Mouse (Mus musculus): Measurements from ENCODE around the gene Cdc42.

Gene Cdc42

GRCm38 (mm10) chr4:137316027-137316770, 41.3 kb downstream of the Cdc42 start:
- no peak for DNase-seq (ENCODE audit: extremely low read depth, low read depth, low spot score)

DNA sequence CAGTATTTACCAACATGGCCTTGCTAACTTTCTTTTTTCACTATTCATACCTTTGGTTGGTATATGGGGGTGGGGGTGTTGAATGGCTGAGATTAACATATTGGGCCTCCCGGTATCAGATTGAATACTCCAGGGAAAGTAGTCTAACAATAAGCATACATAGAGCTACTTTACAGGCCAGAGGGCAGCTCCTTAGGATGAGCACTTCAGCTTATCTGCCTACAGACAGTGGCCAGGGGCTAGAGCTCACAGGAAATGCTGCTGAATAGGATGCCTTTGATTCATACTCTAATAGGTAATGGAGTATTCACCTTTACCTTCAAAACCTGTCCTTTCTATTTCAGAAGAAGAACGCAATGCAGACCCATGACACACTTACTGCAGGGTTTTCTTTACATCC, 42.5 kb downstream of the Cdc42 start:
- DNase-seq (ENCODE audit: extremely low read depth, low read depth, low spot score), result no peak

DNA sequence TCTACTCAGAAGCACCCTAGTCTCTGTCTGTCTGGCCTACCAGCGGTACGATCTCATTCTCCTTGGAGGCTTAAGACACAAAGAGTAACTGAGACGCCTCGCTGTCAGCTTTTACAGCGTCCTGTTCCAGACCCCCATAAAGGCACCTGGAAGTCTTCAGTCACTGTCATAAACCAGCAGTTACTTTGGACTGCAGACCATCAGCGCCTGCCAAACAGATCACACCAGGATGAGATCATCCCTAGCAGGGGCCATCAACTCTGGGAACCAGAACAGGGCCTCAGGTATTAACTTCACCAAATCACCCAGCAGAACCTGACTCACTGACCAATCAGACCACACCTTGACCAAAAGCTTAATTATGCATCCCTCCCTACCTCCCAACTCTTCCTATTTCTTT, 43.0 kb downstream of the Cdc42 start:
- DNase-seq (ENCODE audit: extremely low read depth, low read depth, low spot score), result no peak

- DNase-seq (ENCODE audit: extremely low read depth, low read depth, low spot score), result no peak
Measured at GRCm38 (mm10) chr4:137313511-137313910, 44.0 kb downstream of the Cdc42 start.

GRCm38 (mm10) chr4:137308377-137308776, 49.1 kb downstream of the Cdc42 start:
- DNase-seq (ENCODE audit: extremely low read depth, low read depth, low spot score), result no peak

DNA sequence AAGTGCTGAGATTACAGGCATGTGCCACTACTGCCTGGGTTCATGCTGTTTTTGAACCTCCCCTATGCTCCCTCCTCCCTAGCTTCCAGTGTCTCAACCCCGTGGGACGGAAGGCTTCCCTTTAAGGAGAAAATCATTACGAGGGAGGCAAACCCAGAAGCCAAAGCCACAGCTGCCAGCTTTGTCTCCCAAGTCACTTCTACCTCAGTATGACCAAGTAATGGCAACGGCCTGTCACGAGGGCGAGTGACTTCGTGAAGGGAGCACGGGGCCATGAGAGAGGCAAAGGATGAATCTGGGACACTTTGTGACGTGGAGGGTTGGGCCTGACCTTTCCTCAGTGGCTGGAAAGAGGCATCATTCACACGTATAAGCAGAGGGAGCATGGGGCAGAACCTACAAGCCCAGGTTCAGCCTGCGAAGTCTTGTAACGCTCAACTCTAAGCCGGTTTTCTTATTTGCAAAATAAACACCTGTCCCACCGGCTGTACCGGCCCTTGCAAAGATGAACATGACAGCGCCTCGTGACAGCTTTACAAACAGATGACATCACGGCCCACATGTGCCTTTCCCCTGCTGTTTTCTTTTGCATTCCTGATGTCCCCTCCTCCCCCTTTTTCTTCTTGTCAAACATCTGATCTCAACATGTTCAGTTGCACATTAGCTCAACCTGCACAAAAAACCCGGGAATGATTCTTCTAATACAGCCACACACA, 50.4 kb downstream of the Cdc42 start:
- no peak for DNase-seq (ENCODE audit: extremely low read depth, low read depth, low spot score)

- no peak for DNase-seq (ENCODE audit: extremely low read depth, low read depth, low spot score)
Measured at GRCm38 (mm10) chr4:137306577-137306888, 51.0 kb downstream of the Cdc42 start.

DNA sequence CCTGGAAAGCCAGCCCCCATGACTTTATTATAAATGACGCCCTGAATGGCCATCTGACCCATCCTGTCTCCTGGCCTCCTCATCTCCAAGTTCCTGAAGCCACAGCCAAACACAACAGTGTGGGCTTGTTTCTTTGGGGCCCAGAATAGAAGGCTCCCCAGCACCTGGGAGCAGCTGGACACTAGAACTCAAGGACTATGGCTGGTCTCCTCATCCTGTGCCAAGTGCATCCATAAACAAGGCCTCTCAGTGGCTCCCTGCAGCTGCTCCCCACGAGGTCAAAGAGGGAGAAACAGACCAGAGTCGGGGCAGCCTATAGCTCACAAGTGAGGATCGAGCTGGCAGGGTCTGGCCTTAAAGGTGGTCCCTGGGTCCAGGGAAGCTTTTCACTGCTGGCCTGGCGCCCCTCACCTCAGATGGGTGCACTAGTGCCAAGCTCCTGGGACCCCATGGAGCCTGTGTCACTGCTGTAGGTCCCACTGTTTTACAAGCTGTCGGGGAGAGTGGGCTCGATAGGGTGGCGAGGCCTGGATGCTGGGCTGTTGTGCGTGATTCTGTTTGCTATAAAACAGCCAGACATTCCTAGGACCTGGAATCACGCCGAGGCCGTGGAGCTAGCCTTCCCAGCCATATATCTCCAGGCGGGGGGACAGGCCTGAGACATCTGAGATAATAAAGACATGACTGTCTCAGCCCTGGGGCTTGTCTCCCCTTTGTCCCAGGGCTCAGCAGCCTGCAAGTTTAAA, 51.5 kb downstream of the Cdc42 start:
- no peak for DNase-seq (ENCODE audit: extremely low read depth, low read depth, low spot score)

- DNase-seq (ENCODE audit: extremely low read depth, low read depth, low spot score), result no peak
Measured at GRCm38 (mm10) chr4:137305066-137305465, 52.5 kb downstream of the Cdc42 start.

DNA sequence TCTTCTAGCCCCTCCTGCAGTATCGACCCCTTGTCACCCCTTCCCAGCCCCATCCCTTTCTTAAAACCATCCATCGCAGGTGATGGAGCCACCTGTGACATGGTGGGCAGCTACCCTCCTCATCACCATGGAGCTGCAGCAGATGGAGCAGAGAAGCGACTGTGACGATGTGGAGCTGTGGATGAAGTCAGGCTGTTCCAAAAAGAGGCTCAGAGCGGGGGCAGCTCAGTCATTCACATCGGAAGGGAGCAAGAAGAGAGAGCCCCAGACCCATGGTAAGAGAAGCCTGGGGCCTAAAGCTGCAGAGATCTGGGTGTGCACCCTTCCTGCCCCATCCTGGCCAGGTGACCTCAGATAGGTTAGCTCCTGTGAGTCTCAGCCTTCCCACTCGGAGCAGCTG, 53.4 kb downstream of the Cdc42 start:
- DNase-seq (ENCODE audit: extremely low read depth, low read depth, low spot score), result no peak

- DNase-seq (ENCODE audit: extremely low read depth, low read depth, low spot score), result no peak
Measured at GRCm38 (mm10) chr4:137301635-137302034, 55.9 kb downstream of the Cdc42 start.

DNA sequence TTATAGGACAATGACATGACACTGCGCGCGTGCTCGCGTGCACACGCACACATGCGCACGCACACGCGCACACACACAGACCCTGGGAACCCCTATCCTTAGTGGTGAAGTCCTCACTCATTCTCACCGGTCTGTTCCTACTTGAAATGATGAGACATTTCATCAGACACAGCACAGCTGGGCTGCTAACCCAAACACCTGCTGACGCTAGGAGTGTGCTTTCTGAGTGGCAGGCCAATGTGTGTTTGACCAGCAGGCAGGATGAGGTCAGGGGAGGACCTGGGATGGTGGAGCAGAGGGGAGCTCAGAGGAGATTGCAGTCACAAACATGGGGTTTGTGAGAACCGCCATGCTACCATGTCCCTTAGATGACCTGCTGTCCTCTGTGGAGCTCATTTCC, 57.3 kb downstream of the Cdc42 start:
- no peak for DNase-seq (ENCODE audit: extremely low read depth, low read depth, low spot score)

- no peak for DNase-seq (ENCODE audit: extremely low read depth, low read depth, low spot score)
Measured at GRCm38 (mm10) chr4:137298406-137298805, 59.1 kb downstream of the Cdc42 start.

DNA sequence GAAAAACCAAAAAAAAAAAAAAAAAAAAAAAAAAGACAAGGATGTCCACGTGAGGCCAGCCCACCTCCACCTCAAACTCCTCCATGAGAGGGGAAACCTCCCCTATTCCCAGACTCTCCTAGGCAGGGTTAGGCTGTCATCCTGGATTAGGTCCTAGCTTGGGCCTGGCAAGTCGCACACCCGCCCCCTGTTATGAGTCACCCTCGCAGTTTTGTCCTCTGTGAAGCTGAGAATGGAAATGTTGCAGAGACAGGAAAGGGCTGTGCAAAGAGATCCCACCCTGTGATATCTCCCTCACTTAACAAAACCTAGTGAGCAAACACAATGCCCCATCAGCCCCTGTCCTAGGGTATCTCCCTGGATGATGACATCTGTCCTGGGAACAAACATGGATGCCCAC, 59.9 kb downstream of the Cdc42 start:
- no peak for DNase-seq (ENCODE audit: extremely low read depth, low read depth, low spot score)

GRCm38 (mm10) chr4:137294951-137295350, 62.6 kb downstream of the Cdc42 start:
- no peak for DNase-seq (ENCODE audit: extremely low read depth, low read depth, low spot score)

- DNase-seq (ENCODE audit: extremely low read depth, low read depth, low spot score), result no peak
Measured at GRCm38 (mm10) chr4:137294474-137294873, 63.0 kb downstream of the Cdc42 start.

DNA sequence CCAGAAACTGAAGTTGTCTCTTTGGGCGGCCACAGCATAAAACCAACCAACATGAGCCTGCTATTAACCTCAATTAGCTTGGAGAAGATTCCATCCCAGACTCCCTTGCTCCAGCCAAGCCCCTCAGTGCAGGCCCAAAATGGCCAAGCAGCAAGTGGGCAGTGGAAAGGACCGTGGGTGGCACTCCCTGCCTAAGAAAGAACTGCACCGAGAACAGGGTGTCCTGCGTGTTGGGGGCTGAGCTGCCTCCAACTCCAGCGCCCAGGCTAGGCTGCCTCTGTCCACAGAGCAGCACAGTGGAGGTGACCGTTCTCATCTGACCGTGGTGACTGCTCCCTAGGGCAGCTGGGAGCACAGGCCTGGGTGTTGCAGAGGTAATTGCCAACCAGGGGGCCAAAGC, 63.5 kb downstream of the Cdc42 start:
- DNase-seq (ENCODE audit: extremely low read depth, low read depth, low spot score), result no peak

DNA sequence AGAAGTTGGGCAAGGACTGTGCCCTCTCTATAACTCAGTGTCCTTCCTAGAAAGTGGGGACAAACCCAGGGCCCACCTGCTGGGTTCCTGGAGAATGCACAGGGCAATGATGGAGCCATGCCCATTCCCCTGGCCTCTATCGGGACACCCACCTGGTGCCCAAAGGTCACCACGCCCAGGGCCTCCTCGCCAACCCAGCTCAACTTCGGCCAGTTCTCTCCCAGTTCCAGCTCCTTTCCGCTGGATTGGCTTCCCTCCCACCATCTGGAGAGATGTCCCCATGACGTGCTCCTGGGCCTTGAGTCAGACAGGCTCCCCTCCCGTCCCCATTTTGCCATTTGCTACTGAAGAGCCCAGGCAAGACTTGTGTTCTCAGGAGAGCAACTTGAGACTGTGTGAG, 64.9 kb downstream of the Cdc42 start:
- no peak for DNase-seq (ENCODE audit: extremely low read depth, low read depth, low spot score)

DNA sequence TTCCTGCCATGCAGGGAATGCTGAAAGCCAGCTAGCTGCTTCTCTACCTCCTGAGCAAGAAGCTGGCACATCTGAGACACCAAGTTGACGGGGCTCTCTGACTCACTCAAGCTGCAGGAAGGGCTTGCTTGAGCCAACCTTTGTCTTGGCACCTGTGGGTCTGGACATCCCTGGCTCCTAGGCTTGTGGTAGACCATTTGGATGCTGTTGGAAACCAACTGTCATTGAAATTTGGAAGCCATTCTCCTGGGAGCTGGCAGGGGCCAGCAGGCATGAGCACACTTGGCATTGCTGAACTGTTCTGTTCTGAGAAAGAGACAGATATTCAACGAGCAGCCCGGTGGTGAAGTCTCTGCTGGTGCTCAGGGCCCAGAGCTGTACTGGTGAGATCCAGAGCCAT, 67.3 kb downstream of the Cdc42 start:
- DNase-seq (ENCODE audit: extremely low read depth, low read depth, low spot score), result no peak

- DNase-seq (ENCODE audit: extremely low read depth, low read depth, low spot score), result no peak
Measured at GRCm38 (mm10) chr4:137289701-137290100, 67.8 kb downstream of the Cdc42 start.

DNA sequence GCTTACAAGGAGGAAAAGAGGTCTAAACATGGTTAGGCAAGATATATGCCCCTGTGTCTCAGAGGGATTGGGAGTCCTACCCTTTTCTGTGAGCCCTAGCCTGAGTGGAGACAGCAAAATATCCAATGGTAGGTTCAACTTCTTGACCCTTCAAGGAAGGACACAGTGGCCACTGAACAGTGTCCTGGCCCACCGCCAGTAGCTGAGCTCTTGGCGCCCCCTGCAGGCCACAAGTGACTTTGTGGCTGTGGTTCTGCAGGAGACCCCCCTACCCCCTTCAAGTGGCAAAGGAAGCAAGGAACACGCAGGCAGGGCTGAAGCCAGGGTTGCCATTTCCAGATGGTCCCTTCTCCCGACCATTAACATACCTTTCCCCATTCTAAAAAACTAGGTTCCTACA, 69.7 kb downstream of the Cdc42 start:
- no peak for DNase-seq (ENCODE audit: extremely low read depth, low read depth, low spot score)

DNA sequence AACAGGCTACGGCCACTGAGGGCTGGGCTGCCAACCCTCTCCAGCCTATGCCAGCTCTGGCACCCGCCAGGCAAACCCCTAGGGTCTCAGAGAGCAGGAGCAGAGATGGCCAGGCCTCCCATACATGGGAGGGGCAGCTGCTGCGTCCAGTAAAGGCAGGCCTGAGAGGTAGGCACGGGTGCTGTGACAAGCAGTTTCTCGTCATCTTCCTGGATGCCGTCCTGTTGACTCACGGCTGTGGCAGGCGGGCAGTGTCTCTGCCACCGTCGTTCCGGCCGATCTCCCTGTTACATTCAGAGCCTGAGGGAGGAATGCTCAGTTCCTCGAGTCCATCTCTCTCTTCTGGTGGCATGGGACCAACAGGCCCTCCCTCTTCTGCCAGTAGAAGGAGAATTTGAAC, 70.3 kb downstream of the Cdc42 start:
- DNase-seq (ENCODE audit: extremely low read depth, low read depth, low spot score), result no peak
